Mouse (Mus musculus) fat pad, adult 2 months (tissue): ENCODE measurements around the gene Speer4d.
"Not testable (repeated sequence)": the region's sequence is repeated elsewhere in the genome, so short reads cannot be mapped to it uniquely, and the experiment has no call there.

ENCODE experiments used
- DNase-seq: peaks from one replicate; pipeline ENCODE4 v3.0.0-alpha.2; 2011; ENCODE audit warnings: low read depth, low spot score; ENCODE audit errors: extremely low read depth

Speer4d gene

GRCm38 (mm10) chr5:15618764-15619163, at the start of gene Speer4d:
TSS of gene Speer4d (plus strand) at chr5:15619064.
- not testable (repeated sequence) for DNase-seq

GRCm38 (mm10) chr5:15573735-15574134, 45.1 kb upstream of the Speer4d start:
- DNase-seq = not testable (repeated sequence)

GRCm38 (mm10) chr5:15577033-15577432, 41.8 kb upstream of the Speer4d start, which contains the start of gene Gm21083:
TSS of gene Gm21083 (plus strand) at chr5:15577333.
- not testable (repeated sequence) for DNase-seq

- DNase-seq = not testable (repeated sequence)
Observed at GRCm38 (mm10) chr5:15586351-15586750, 32.5 kb upstream of the Speer4d start.

GRCm38 (mm10) chr5:15588291-15588690, 30.6 kb upstream of the Speer4d start:
- not testable (repeated sequence) for DNase-seq

GRCm38 (mm10) chr5:15590635-15591034, 28.2 kb upstream of the Speer4d start:
- DNase-seq = not testable (repeated sequence)

- DNase-seq = not testable (repeated sequence)
Observed at GRCm38 (mm10) chr5:15591577-15591976, 27.3 kb upstream of the Speer4d start.

GRCm38 (mm10) chr5:15598831-15599230, 20.0 kb upstream of the Speer4d start:
- not testable (repeated sequence) for DNase-seq

- DNase-seq = not testable (repeated sequence)
Observed at GRCm38 (mm10) chr5:15600342-15600741, 18.5 kb upstream of the Speer4d start.

- DNase-seq = not testable (repeated sequence)
Observed at GRCm38 (mm10) chr5:15601481-15601880, 17.4 kb upstream of the Speer4d start.

GRCm38 (mm10) chr5:15601960-15602359, 16.9 kb upstream of the Speer4d start:
- DNase-seq = not testable (repeated sequence)

GRCm38 (mm10) chr5:15602424-15602947, 16.4 kb upstream of the Speer4d start:
- DNase-seq = not testable (repeated sequence)

- DNase-seq = not testable (repeated sequence)
Observed at GRCm38 (mm10) chr5:15603008-15603407, 15.9 kb upstream of the Speer4d start.

GRCm38 (mm10) chr5:15603585-15603984, 15.3 kb upstream of the Speer4d start:
- DNase-seq = not testable (repeated sequence)

GRCm38 (mm10) chr5:15606677-15607076, 12.2 kb upstream of the Speer4d start:
- not testable (repeated sequence) for DNase-seq

GRCm38 (mm10) chr5:15610695-15611094, 8.2 kb upstream of the Speer4d start:
- not testable (repeated sequence) for DNase-seq

GRCm38 (mm10) chr5:15616195-15616594, 2.7 kb upstream of the Speer4d start:
- DNase-seq = not testable (repeated sequence)

- not testable (repeated sequence) for DNase-seq
Observed at GRCm38 (mm10) chr5:15628136-15628535, 9.3 kb downstream of the Speer4d start.

GRCm38 (mm10) chr5:15630068-15630467, 11.2 kb downstream of the Speer4d start:
- DNase-seq = not testable (repeated sequence)

GRCm38 (mm10) chr5:15637637-15638036, 18.8 kb downstream of the Speer4d start:
- not testable (repeated sequence) for DNase-seq

- not testable (repeated sequence) for DNase-seq
Observed at GRCm38 (mm10) chr5:15645707-15646106, 26.8 kb downstream of the Speer4d start.

GRCm38 (mm10) chr5:15652334-15652733, 33.5 kb downstream of the Speer4d start:
- DNase-seq = not testable (repeated sequence)

- DNase-seq = not testable (repeated sequence)
Observed at GRCm38 (mm10) chr5:15656959-15657358, 38.1 kb downstream of the Speer4d start, which contains the start of gene 4930572O03Rik. TSS of gene 4930572O03Rik (minus strand) at chr5:15657059.
